Mouse (Mus musculus): ENCODE results near the gene Selenom. TPM values are rescaled to one million over a fixed set of nuclear protein-coding genes. Genes with fewer than 3 reads are reported as not detected.
A peak's percentile ranks its signal among the peaks of the same experiment; 100 is the strongest.

The Selenom gene
- total and polyA plus RNA-seq, 2 experiments from 2014 or later = 290 to 298 TPM

DNA sequence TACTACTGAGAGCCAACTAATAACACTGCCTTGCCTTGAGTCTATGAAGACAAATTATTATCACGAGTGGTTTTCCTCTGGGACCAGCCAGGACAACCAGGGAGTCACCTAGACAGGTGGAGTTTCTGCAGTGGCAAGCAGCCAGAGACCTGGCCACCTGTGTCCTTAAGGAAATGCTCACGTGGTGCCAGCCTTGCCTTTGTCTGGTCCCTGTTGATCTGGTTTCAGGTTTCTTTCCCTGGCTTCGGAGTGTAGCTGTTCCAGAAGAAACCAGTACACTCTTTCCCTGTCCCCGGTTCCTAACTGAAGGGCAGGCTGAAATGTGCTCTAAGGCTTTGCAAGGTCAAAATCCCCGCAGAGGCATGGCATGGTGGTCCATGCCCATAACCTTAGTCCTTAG is 17.7 kb upstream of the Selenom start:
- H3K27ac ChIP-seq (ENCODE audit: low read depth, low read length) = no peak overlapping the region
- H3K4me1 ChIP-seq (ENCODE audit: insufficient read depth, low read length) = no peaks in the 10 kb centered on the region
- H3K36me3 ChIP-seq (ENCODE audit: insufficient read depth, low read length) = peaks cover 7% of the 10 kb centered on the region; the same call in 1 of the 2 replicates
- H3K4me2 ChIP-seq (ENCODE audit: low read depth, low read length, poor library complexity, severe bottlenecking) = no peak overlapping the region
- no peaks in the 10 kb centered on the region for H3K27me3 ChIP-seq (ENCODE audit: insufficient read depth, low read length)
- ATAC-seq (ENCODE audit: low FRiP score) (no peak), DNase-seq (ENCODE audit: low spot score) (no peak)
- no peak overlapping the region for H3K4me3 ChIP-seq (ENCODE audit: low read depth, low read length)
- no peak overlapping the region for H3K9ac ChIP-seq (replicated peaks; ENCODE audit: low read length, poor library complexity, severe bottlenecking)
- no peak for TF ChIP-seq CTCF (IDR thresholded peaks at IDR 0.05)
- H3K9me3 ChIP-seq (ENCODE audit: low read length) = no peaks in the 10 kb centered on the region
- WGBS = 60% methylated on average over 5 of the region's 5 CpGs

DNA sequence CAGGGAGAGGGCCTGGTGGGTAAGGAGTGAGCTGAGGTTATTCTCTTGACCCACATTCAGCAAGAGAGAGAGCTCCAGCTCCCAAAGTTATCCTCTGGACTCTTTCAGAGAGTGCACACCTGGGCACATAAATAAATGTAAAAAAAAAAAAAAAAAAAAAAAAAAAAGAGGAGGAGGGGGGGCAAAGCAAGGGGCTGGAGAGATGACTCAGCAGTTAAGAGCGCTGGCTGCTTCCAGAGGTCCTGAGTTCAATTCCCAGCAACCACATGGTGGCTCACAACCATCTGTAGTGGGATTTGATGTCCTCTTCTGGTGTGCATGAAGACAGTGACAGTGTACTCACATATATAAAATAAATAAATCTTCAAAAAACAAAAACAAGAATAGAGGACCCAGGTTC is 17.2 kb upstream of the Selenom start:
- no peak for TF ChIP-seq CTCF (IDR thresholded peaks at IDR 0.05)
- H3K9me3 ChIP-seq (ENCODE audit: low read length) = no peaks in the 10 kb centered on the region
- H3K9ac ChIP-seq (replicated peaks; ENCODE audit: low read length, poor library complexity, severe bottlenecking) = no peak overlapping the region
- H3K36me3 ChIP-seq (ENCODE audit: insufficient read depth, low read length) = peaks cover 9% of the 10 kb centered on the region; the same call in 1 of the 2 replicates
- DNase-seq (ENCODE audit: low spot score) = no peak
- no peaks in the 10 kb centered on the region for H3K4me1 ChIP-seq (ENCODE audit: insufficient read depth, low read length)
- 100% methylated on average over 1 of the region's 1 CpGs for WGBS
- H3K27ac ChIP-seq (ENCODE audit: low read depth, low read length) = no peak overlapping the region
- H3K27me3 ChIP-seq (ENCODE audit: insufficient read depth, low read length) = no peaks in the 10 kb centered on the region
- H3K4me2 ChIP-seq (ENCODE audit: low read depth, low read length, poor library complexity, severe bottlenecking) = no peak overlapping the region
- H3K4me3 ChIP-seq (ENCODE audit: low read depth, low read length) = no peak overlapping the region
- ATAC-seq (ENCODE audit: low FRiP score) = no peak

DNA sequence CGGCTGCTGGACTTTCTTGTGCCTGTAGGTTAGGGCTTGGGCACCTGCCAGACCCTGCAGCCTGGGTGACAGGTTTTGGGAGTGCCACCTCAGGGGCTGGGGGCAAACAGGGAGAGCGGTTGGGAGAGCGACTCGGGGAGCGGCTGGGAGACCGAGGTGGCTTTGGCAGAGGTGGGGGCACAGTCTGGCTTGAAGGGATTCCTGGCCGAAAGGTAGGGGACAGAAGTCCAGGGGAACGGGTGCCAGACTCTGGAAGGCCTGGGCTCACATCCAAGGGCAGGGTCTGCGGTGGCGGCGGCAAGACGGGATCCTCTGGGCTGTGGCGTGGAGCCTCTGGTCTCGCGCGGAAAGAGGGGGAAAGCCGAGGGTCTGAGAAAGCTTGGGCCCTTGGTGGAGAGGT is 12.4 kb upstream of the Selenom start:
- Histone ChIP-seq H3K4me1 (ENCODE audit: insufficient read depth, low read length) (0 out of 2 replicates have a peak, but pooled peaks cover 6% of the 10 kb centered on the region), H3K4me2 (ENCODE audit: low read depth, low read length, poor library complexity, severe bottlenecking) (no peak overlapping the region), H3K4me3 (ENCODE audit: low read depth, low read length) (no peak overlapping the region), H3K36me3 (ENCODE audit: insufficient read depth, low read length) (peaks cover 11% of the 10 kb centered on the region; the same call in 1 of the 2 replicates), H3K27ac (ENCODE audit: low read depth, low read length) (no peak overlapping the region), H3K9ac (replicated peaks; ENCODE audit: low read length, poor library complexity, severe bottlenecking) (no peak overlapping the region), H3K9me3 (ENCODE audit: low read length) (no peaks in the 10 kb centered on the region), H3K27me3 (ENCODE audit: insufficient read depth, low read length) (no peaks in the 10 kb centered on the region)
- TF ChIP-seq CTCF (IDR thresholded peaks at IDR 0.05) = no peak
- 84% methylated on average over 17 of the region's 17 CpGs for WGBS
- DNase-seq (ENCODE audit: low spot score) (no peak), ATAC-seq (ENCODE audit: low FRiP score) (no peak)

DNA sequence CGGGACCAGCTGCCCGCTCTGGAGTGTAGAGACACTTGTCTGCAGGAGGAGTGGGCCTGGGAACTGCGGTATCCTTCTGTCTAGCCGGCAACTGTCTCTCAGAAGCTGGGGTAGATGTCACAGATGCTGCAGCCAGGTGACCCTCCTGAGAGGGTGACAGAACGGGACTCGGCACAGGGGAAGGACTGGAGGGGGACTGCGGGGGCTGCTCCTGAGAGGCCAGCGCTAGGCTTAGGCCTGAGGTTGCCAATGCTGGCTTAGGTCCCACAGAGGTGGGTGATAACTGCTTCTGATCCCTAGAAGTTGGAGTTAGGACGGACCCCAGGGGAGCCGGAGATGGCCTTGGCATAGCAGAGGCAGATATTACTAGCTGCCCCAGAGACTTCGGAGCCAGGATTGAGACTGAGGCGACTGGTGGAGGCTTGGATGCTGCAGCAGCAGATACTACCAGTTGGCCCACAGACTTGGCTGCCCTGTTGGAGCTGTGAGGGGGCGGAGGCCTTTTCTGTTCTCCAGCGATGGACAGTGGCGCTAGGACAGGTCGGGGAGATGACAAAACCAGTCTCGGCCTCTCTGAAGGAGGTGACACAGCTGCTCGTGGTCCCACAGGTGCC is 11.9 kb upstream of the Selenom start:
- Histone ChIP-seq H3K4me1 (ENCODE audit: insufficient read depth, low read length) (0 out of 2 replicates have a peak, but pooled peaks cover 6% of the 10 kb centered on the region), H3K36me3 (ENCODE audit: insufficient read depth, low read length) (peaks cover 11% of the 10 kb centered on the region; the same call in 1 of the 2 replicates), H3K27ac (ENCODE audit: low read depth, low read length) (no peak overlapping the region), H3K27me3 (ENCODE audit: insufficient read depth, low read length) (no peaks in the 10 kb centered on the region), H3K9me3 (ENCODE audit: low read length) (no peaks in the 10 kb centered on the region), H3K4me3 (ENCODE audit: low read depth, low read length) (no peak overlapping the region), H3K4me2 (ENCODE audit: low read depth, low read length, poor library complexity, severe bottlenecking) (no peak overlapping the region), H3K9ac (replicated peaks; ENCODE audit: low read length, poor library complexity, severe bottlenecking) (no peak overlapping the region)
- no peak for DNase-seq (ENCODE audit: low spot score)
- WGBS = 85% methylated on average over 18 of the region's 18 CpGs
- TF ChIP-seq CTCF (IDR thresholded peaks at IDR 0.05) = no peak
- ATAC-seq (ENCODE audit: low FRiP score) = no peak

DNA sequence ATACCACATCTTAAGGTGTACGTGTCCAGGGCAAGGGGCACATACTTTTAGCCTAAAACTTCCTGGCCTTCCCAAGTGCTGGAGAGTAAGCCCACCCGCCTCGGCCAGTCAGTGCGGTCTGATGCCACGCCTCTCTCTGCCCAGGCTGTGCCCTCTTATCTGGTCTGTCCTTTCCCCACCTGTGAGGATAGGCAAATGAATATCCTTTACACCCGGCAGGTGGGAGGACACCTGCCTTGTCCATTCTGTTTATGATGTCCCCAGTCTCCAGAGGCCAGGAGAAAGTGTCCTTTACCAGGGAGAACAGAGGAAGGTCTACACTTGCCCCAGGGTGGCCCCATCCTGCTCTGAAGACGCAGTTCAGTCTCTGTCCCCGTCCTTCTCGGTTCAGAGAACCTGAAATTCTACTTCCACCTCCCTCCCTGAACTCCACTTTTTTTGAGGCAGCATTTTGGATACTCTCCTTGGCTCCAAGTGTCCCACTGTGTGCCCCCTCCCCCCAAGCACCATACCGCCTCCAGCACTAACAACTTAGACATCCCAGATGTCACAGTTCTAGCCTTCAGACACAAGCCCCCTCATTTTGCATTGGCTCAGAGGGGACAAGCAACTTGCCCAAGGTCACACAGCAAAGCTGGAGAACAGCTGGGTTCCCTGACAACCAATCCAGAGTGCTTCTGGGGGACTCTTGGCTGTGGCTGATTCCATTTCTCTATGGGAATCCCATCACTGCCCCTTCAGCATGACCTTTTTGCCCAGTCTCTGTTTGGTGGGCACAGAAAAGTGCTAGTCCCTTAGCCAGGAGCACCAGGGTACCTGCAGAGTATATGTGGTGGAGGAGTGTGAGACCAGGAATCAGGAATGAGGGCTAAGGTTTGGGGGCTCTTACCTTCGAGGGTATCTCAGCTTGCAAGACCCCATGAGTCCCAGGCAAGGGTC is 10.5 kb upstream of the Selenom start:
- no peak for DNase-seq (ENCODE audit: low spot score)
- H3K36me3 ChIP-seq (ENCODE audit: insufficient read depth, low read length) = peaks cover 11% of the 10 kb centered on the region; the same call in 1 of the 2 replicates
- no peak overlapping the region for H3K27ac ChIP-seq (ENCODE audit: low read depth, low read length)
- 73% methylated on average over 11 of the region's 11 CpGs for WGBS
- H3K27me3 ChIP-seq (ENCODE audit: insufficient read depth, low read length) = no peaks in the 10 kb centered on the region
- no peak for TF ChIP-seq CTCF (IDR thresholded peaks at IDR 0.05)
- H3K9ac ChIP-seq (replicated peaks; ENCODE audit: low read length, poor library complexity, severe bottlenecking) = peak overlapping the region; percentile 51
- H3K4me2 ChIP-seq (ENCODE audit: low read depth, low read length, poor library complexity, severe bottlenecking) = peak overlapping the region; percentile 50
- no peak for ATAC-seq (ENCODE audit: low FRiP score)
- H3K4me3 ChIP-seq (ENCODE audit: low read depth, low read length) = peak overlapping the region; percentile 43
- no peaks in the 10 kb centered on the region for H3K9me3 ChIP-seq (ENCODE audit: low read length)
- H3K4me1 ChIP-seq (ENCODE audit: insufficient read depth, low read length) = 0 out of 2 replicates have a peak, but pooled peaks cover 6% of the 10 kb centered on the region

DNA sequence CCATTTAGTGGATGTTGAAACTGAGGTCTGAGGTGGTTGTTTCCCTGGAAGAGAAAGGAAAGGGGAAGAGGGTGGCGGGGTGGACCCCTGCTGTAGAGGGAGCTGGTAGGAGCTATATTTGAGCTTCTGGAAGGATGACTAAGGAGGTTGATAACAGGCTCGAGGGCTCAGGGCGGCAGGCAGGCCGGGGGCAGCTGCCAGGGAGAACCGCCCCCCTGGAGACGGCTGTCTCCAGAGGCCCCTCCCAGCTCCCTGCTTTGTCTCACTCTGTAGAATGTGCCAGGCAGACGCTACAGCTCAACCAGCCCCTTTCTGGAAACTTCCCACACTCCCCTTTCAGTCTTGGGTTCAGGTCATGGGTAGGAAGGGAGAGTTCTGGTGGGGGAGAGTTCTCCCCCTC is 6.3 kb upstream of the Selenom start:
- H3K4me1 ChIP-seq (ENCODE audit: insufficient read depth, low read length) = 0 out of 2 replicates have a peak, but pooled peaks cover 6% of the 10 kb centered on the region
- H3K4me2 ChIP-seq (ENCODE audit: low read depth, low read length, poor library complexity, severe bottlenecking) = no peak overlapping the region
- H3K9me3 ChIP-seq (ENCODE audit: low read length) = no peaks in the 10 kb centered on the region
- H3K27me3 ChIP-seq (ENCODE audit: insufficient read depth, low read length) = no peaks in the 10 kb centered on the region
- H3K36me3 ChIP-seq (ENCODE audit: insufficient read depth, low read length) = no peaks in the 10 kb centered on the region
- no peak overlapping the region for H3K4me3 ChIP-seq (ENCODE audit: low read depth, low read length)
- TF ChIP-seq CTCF (IDR thresholded peaks at IDR 0.05) = no peak
- H3K27ac ChIP-seq (ENCODE audit: low read depth, low read length) = no peak overlapping the region
- no peak overlapping the region for H3K9ac ChIP-seq (replicated peaks; ENCODE audit: low read length, poor library complexity, severe bottlenecking)
- 53% methylated on average over 7 of the region's 7 CpGs for WGBS
- no peak for ATAC-seq (ENCODE audit: low FRiP score)
- no peak for DNase-seq (ENCODE audit: low spot score)

All from midbrain, postnatal 0 days (tissue).